Mouse (Mus musculus) retina, embryonic 14.5 days (tissue): ENCODE measurements at regions not wholly inside any gene's neighbourhood (a gene's known extent, or its start where the extent isn't known, plus 50 kb on each side); places are given as distances from the start of the nearest gene placed in this dataset.

Experiments used
- DNase-seq: peaks from one replicate; pipeline ENCODE4 v3.0.0-alpha.2; 2015; ENCODE audit warnings: low spot score

GRCm38 (mm10) chr5:50570701-50571100, 511.9 kb upstream of the Adgra3 start:
- DNase-seq, result no peak

GRCm38 (mm10) chr5:50551125-50551524, 492.3 kb upstream of the Adgra3 start:
- no peak for DNase-seq

- DNase-seq, result no peak
Measured at GRCm38 (mm10) chr5:50512539-50512938, 453.7 kb upstream of the Adgra3 start.

- DNase-seq, result no peak
Measured at GRCm38 (mm10) chr5:50509696-50510421, 451.1 kb upstream of the Adgra3 start.

- DNase-seq, result no peak
Measured at GRCm38 (mm10) chr5:50490223-50490622, 431.4 kb upstream of the Adgra3 start.

GRCm38 (mm10) chr5:50476985-50477384, 418.2 kb upstream of the Adgra3 start:
- DNase-seq, result peak; percentile 81

- no peak for DNase-seq
Measured at GRCm38 (mm10) chr5:50461491-50461890, 402.7 kb upstream of the Adgra3 start.

GRCm38 (mm10) chr5:50457621-50458020, 398.8 kb upstream of the Adgra3 start:
- no peak for DNase-seq

GRCm38 (mm10) chr5:50454387-50454786, 395.6 kb upstream of the Adgra3 start:
- DNase-seq, result no peak

- DNase-seq, result peak; percentile 3
Measured at GRCm38 (mm10) chr5:50406923-50407322, 348.1 kb upstream of the Adgra3 start.

- DNase-seq, result no peak
Measured at GRCm38 (mm10) chr5:50406520-50406919, 347.7 kb upstream of the Adgra3 start.
